Mouse (Mus musculus) testis, postnatal 10 days (tissue): Measurements from ENCODE around the gene Hsf2bp.

ENCODE experiments used
- DNase-seq: peaks from one replicate; pipeline ENCODE4 v3.0.0; 2021; ENCODE audit warnings: low spot score

The Hsf2bp gene

GRCm38 (mm10) chr17:31937141-31937554, 99.0 kb downstream of the Hsf2bp start:
- peak; percentile 52 for DNase-seq

- peak; percentile 60 for DNase-seq
Measured at GRCm38 (mm10) chr17:31935841-31936240, 100.3 kb downstream of the Hsf2bp start.

- peak; percentile 40 for DNase-seq
Measured at GRCm38 (mm10) chr17:31935091-31935830, 100.9 kb downstream of the Hsf2bp start.

GRCm38 (mm10) chr17:31933956-31934355, 102.2 kb downstream of the Hsf2bp start:
- DNase-seq: peak; percentile 33

- no peak for DNase-seq
Measured at GRCm38 (mm10) chr17:31931499-31931898, 104.7 kb downstream of the Hsf2bp start.

GRCm38 (mm10) chr17:31929844-31930715, 106.1 kb downstream of the Hsf2bp start:
- DNase-seq: no peak

- no peak for DNase-seq
Measured at GRCm38 (mm10) chr17:31929032-31929431, 107.1 kb downstream of the Hsf2bp start.

- DNase-seq: no peak
Measured at GRCm38 (mm10) chr17:31927895-31928626, 108.1 kb downstream of the Hsf2bp start.

GRCm38 (mm10) chr17:31924229-31924628, 111.9 kb downstream of the Hsf2bp start:
- DNase-seq: no peak

- DNase-seq: no peak
Measured at GRCm38 (mm10) chr17:31923310-31923970, 112.7 kb downstream of the Hsf2bp start.

GRCm38 (mm10) chr17:31920589-31921190, 115.5 kb downstream of the Hsf2bp start:
- DNase-seq: no peak

GRCm38 (mm10) chr17:31919599-31919998, 116.5 kb downstream of the Hsf2bp start:
- no peak for DNase-seq

- no peak for DNase-seq
Measured at GRCm38 (mm10) chr17:31918374-31918773, 117.8 kb downstream of the Hsf2bp start.

- no peak for DNase-seq
Measured at GRCm38 (mm10) chr17:31916461-31916775, 119.7 kb downstream of the Hsf2bp start.

GRCm38 (mm10) chr17:31915756-31916460, 120.2 kb downstream of the Hsf2bp start:
- DNase-seq: no peak

- no peak for DNase-seq
Measured at GRCm38 (mm10) chr17:31914323-31914722, 121.8 kb downstream of the Hsf2bp start.

- DNase-seq: no peak
Measured at GRCm38 (mm10) chr17:31912881-31913662, 123.1 kb downstream of the Hsf2bp start.

GRCm38 (mm10) chr17:31912387-31912786, 123.8 kb downstream of the Hsf2bp start:
- DNase-seq: no peak

- DNase-seq: peak; percentile 26
Measured at GRCm38 (mm10) chr17:31908966-31909365, 127.2 kb downstream of the Hsf2bp start.

GRCm38 (mm10) chr17:31906441-31906840, 129.7 kb downstream of the Hsf2bp start:
- peak; percentile 32 for DNase-seq
